Mouse (Mus musculus): Measurements from ENCODE around the gene Trmt11.
"Not testable (repeated sequence)": the region's sequence is repeated elsewhere in the genome, so short reads cannot be mapped to it uniquely, and the experiment has no call there.

Gene Trmt11

GRCm38 (mm10) chr10:30600542-30600966 is at the start of gene Trmt11:
Gene Trmt11, minus strand, starts transcription at chr10:30600749.
- peak; percentile 89 for DNase-seq (ENCODE audit: low spot score)

GRCm38 (mm10) chr10:30647681-30648080 is 47.1 kb upstream of the Trmt11 start:
- no peak for DNase-seq (ENCODE audit: low spot score)

- DNase-seq (ENCODE audit: low spot score) = no peak
Observed at GRCm38 (mm10) chr10:30638216-30638615, 37.7 kb upstream of the Trmt11 start.

- not testable (repeated sequence) for DNase-seq (ENCODE audit: low spot score)
Observed at GRCm38 (mm10) chr10:30636474-30637154, 36.1 kb upstream of the Trmt11 start.

GRCm38 (mm10) chr10:30632718-30633117 is 32.2 kb upstream of the Trmt11 start:
- DNase-seq (ENCODE audit: low spot score) = no peak

GRCm38 (mm10) chr10:30629977-30630376 is 29.4 kb upstream of the Trmt11 start:
- DNase-seq (ENCODE audit: low spot score) = no peak

- DNase-seq (ENCODE audit: low spot score) = no peak
Observed at GRCm38 (mm10) chr10:30629513-30629912, 29.0 kb upstream of the Trmt11 start, which contains the start of gene Hint3. Gene Hint3, minus strand, starts transcription at chr10:30629632.

GRCm38 (mm10) chr10:30628444-30628843 is 27.9 kb upstream of the Trmt11 start:
- DNase-seq (ENCODE audit: low spot score) = not testable (repeated sequence)

GRCm38 (mm10) chr10:30627548-30627947 is 27.0 kb upstream of the Trmt11 start:
- DNase-seq (ENCODE audit: low spot score) = no peak

- no peak for DNase-seq (ENCODE audit: low spot score)
Observed at GRCm38 (mm10) chr10:30624161-30625019, 23.8 kb upstream of the Trmt11 start.

- DNase-seq (ENCODE audit: low spot score) = no peak
Observed at GRCm38 (mm10) chr10:30622928-30623327, 22.4 kb upstream of the Trmt11 start.

GRCm38 (mm10) chr10:30618918-30619210 is 18.3 kb upstream of the Trmt11 start:
- no peak for DNase-seq (ENCODE audit: low spot score)

GRCm38 (mm10) chr10:30618091-30618917 is 17.8 kb upstream of the Trmt11 start:
- peak; percentile 97 for DNase-seq (ENCODE audit: low spot score)

- DNase-seq (ENCODE audit: low spot score) = no peak
Observed at GRCm38 (mm10) chr10:30613039-30613438, 12.5 kb upstream of the Trmt11 start.

- DNase-seq (ENCODE audit: low spot score) = no peak
Observed at GRCm38 (mm10) chr10:30609614-30610013, 9.1 kb upstream of the Trmt11 start.

GRCm38 (mm10) chr10:30608109-30608508 is 7.6 kb upstream of the Trmt11 start:
- DNase-seq (ENCODE audit: low spot score) = no peak

GRCm38 (mm10) chr10:30600094-30600534 is 435 bp downstream of the Trmt11 start:
- no peak for DNase-seq (ENCODE audit: low spot score)

- no peak for DNase-seq (ENCODE audit: low spot score)
Observed at GRCm38 (mm10) chr10:30587037-30587436, 13.5 kb downstream of the Trmt11 start.

- DNase-seq (ENCODE audit: low spot score) = no peak
Observed at GRCm38 (mm10) chr10:30585691-30586090, 14.9 kb downstream of the Trmt11 start.

- DNase-seq (ENCODE audit: low spot score) = no peak
Observed at GRCm38 (mm10) chr10:30577670-30578280, 22.8 kb downstream of the Trmt11 start.

GRCm38 (mm10) chr10:30566364-30566763 is 34.2 kb downstream of the Trmt11 start:
- DNase-seq (ENCODE audit: low spot score) = no peak

GRCm38 (mm10) chr10:30564651-30565050 is 35.9 kb downstream of the Trmt11 start:
- DNase-seq (ENCODE audit: low spot score) = no peak

Measured in urinary bladder, postnatal 25 days (tissue).